Mouse (Mus musculus) heart, postnatal 4 days (tissue): ENCODE data around the gene Tmem156. TPM values are rescaled to one million over a fixed set of nuclear protein-coding genes. Genes with fewer than 3 reads are reported as not detected.

ENCODE experiments used
- total RNA-seq, 2 experiments: library from RNA; stranded (reverse); gene quantifications; 2 replicates each; pipeline ENCODE4 v1.2.3; 2021

Gene Tmem156
- total RNA-seq, 2 experiments from 2014 or later: 0.19 to 0.20 TPM

Other genes with a start within 250 kb of the Tmem156 start
- under 1 TPM; 0.32 to 0.36 TPM for gene Tlr1, start 158.6 kb downstream of the Tmem156 start, total RNA-seq
- gene Tlr6, start 132.0 kb downstream of the Tmem156 start, total RNA-seq: 1 to 10 TPM in 1 of 2 experiments, under 1 TPM in 1; 0.72 to 1.4 TPM
- 10 to 100 TPM; 35.8 to 37.0 TPM for gene Fam114a1, start 122.1 kb downstream of the Tmem156 start, total RNA-seq
- 10 to 100 TPM; 21.5 to 22.8 TPM for gene Klhl5, start 15.4 kb upstream of the Tmem156 start, total RNA-seq
- 1 to 10 TPM; 3.4 to 4.8 TPM for gene Wdr19, start 107.6 kb upstream of the Tmem156 start, total RNA-seq
- gene Rfc1, start 243.5 kb upstream of the Tmem156 start, total RNA-seq: 10 to 100 TPM; 36.9 to 37.7 TPM